Mouse (Mus musculus) midbrain, embryonic 16.5 days (tissue): ENCODE measurements at regions not wholly inside any gene's neighbourhood (a gene's known extent, or its start where the extent isn't known, plus 50 kb on each side); places are given as distances from the start of the nearest gene placed in this dataset.

ENCODE experiments used
- ATAC-seq: fragments of 200-750 bp; cut with Nextera tagmentation; 2 replicates; pipeline ENCODE4 v1.8.0; 2017; ENCODE audit warnings: moderate TSS enrichment
- H3K27ac ChIP-seq: fragments of 300-500 bp; sonication (generic); 2 replicates; pipeline ENCODE4 v1.5.1; 2014; ENCODE audit warnings: mild to moderate bottlenecking, low read length, mixed read lengths
- H3K27me3 ChIP-seq: fragments of 300-500 bp; sonication (generic); 2 replicates; pipeline ENCODE4 v1.6.1; 2014; ENCODE audit warnings: low read depth, low read length, mixed read lengths; ENCODE audit not compliant: control insufficient read depth, insufficient read depth
- H3K36me3 ChIP-seq: fragments of 300-500 bp; sonication (generic); 2 replicates; pipeline ENCODE4 v1.6.1; 2014; ENCODE audit warnings: mild to moderate bottlenecking, low read length, moderate library complexity, mixed read lengths; ENCODE audit not compliant: control insufficient read depth, insufficient read depth
- H3K4me1 ChIP-seq: fragments of 300-500 bp; sonication (generic); 2 replicates; pipeline ENCODE4 v1.6.1; 2014; ENCODE audit warnings: mild to moderate bottlenecking, low read length, mixed read lengths; ENCODE audit not compliant: control insufficient read depth, insufficient read depth
- H3K4me2 ChIP-seq: fragments of 300-500 bp; sonication (generic); 2 replicates; pipeline ENCODE4 v1.6.1; 2014; ENCODE audit warnings: mild to moderate bottlenecking, low read length, mixed read lengths
- H3K4me3 ChIP-seq: fragments of 300-500 bp; sonication (generic); 2 replicates; pipeline ENCODE4 v1.5.1; 2014; ENCODE audit warnings: low read depth, mild to moderate bottlenecking, low read length, moderate library complexity, mixed read lengths
- H3K9ac ChIP-seq: fragments of 300-500 bp; sonication (generic); 2 replicates; pipeline ENCODE4 v1.6.1; 2014; ENCODE audit warnings: low read depth, low read length, mixed read lengths
- H3K9me3 ChIP-seq: fragments of 300-500 bp; sonication (generic); replicated peaks from 2 replicates; pipeline ENCODE4 v1.6.1; 2014; ENCODE audit warnings: mild to moderate bottlenecking, low read length, mixed read lengths; ENCODE audit not compliant: control insufficient read depth, poor library complexity, severe bottlenecking
- WGBS: fragments of 180-500 bp; shearing (Covaris S2); extraction: QIAGEN DNeasy Blood & Tissue Kit; methylation state at CpG from one replicate; pipeline ENCODE4 v1.1.7; 2014; 5-methylcytosine and 5-hydroxymethylcytosine counted together

- no peak overlapping the region for H3K4me3 ChIP-seq
- WGBS: 39% methylated on average over 7 of the region's 7 CpGs
- H3K9ac ChIP-seq: no peak overlapping the region
- no peaks in the 10 kb centered on the region for H3K36me3 ChIP-seq
- H3K27ac ChIP-seq: no peak overlapping the region
- H3K9me3 ChIP-seq: no peaks in the 10 kb centered on the region
- no peak overlapping the region for H3K4me2 ChIP-seq
- ATAC-seq: no peak
- H3K4me1 ChIP-seq: peaks cover 13% of the 10 kb centered on the region
- H3K27me3 ChIP-seq: no peaks in the 10 kb centered on the region
Measured at GRCm38 (mm10) chr2:10925361-10925760, 246.5 kb upstream of the Prkcq start.

GRCm38 (mm10) chr2:10937405-10937804 lies 234.5 kb upstream of the Prkcq start:
- no peaks in the 10 kb centered on the region for H3K9me3 ChIP-seq
- no peak overlapping the region for H3K4me3 ChIP-seq
- H3K4me1 ChIP-seq: no peaks in the 10 kb centered on the region; the same call in 1 of the 2 replicates
- no peak for ATAC-seq
- H3K27ac ChIP-seq: 0 out of 2 replicates have a peak overlapping the region, but pooled peaks have one; percentile 17
- no peak overlapping the region for H3K9ac ChIP-seq
- no peaks in the 10 kb centered on the region for H3K27me3 ChIP-seq
- H3K4me2 ChIP-seq: no peak overlapping the region
- no peaks in the 10 kb centered on the region for H3K36me3 ChIP-seq
- 29% methylated on average over 1 of the region's 1 CpGs for WGBS

DNA sequence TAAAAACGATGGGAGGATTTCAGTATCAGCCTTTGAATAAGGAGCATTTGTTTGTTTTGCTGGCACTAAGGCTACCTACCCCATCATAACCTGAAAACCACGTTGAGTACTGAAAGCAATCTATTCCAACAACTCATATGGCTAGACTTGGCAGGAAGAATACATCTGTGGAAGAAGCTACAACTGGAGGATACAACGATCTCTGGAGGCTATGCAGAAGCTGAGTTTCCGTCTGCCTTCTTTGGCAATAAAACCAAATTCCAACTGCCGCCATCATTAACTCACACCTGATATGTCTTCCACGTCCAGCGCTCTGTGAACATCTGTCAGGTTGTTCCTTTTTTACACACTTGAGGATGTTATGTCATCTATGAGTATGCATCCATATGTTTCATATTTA lies 206.7 kb upstream of the Prkcq start:
- H3K4me3 ChIP-seq: no peak overlapping the region
- H3K36me3 ChIP-seq: no peaks in the 10 kb centered on the region
- ATAC-seq: no peak
- H3K9ac ChIP-seq: no peak overlapping the region
- no peaks in the 10 kb centered on the region for H3K9me3 ChIP-seq
- WGBS: 84% methylated on average over 7 of the region's 7 CpGs
- no peak overlapping the region for H3K4me2 ChIP-seq
- no peaks in the 10 kb centered on the region for H3K27me3 ChIP-seq
- H3K27ac ChIP-seq: no peak overlapping the region
- no peaks in the 10 kb centered on the region for H3K4me1 ChIP-seq

GRCm38 (mm10) chr2:10966891-10967290 lies 205.0 kb upstream of the Prkcq start:
- H3K4me1 ChIP-seq: no peaks in the 10 kb centered on the region
- H3K9ac ChIP-seq: no peak overlapping the region
- no peaks in the 10 kb centered on the region for H3K36me3 ChIP-seq
- whole genome bisulfite sequencing: 93% methylated on average over 2 of the region's 2 CpGs
- no peak for ATAC-seq
- H3K4me3 ChIP-seq: no peak overlapping the region
- H3K9me3 ChIP-seq: no peaks in the 10 kb centered on the region
- no peaks in the 10 kb centered on the region for H3K27me3 ChIP-seq
- H3K4me2 ChIP-seq: no peak overlapping the region
- H3K27ac ChIP-seq: no peak overlapping the region

GRCm38 (mm10) chr2:10969111-10969689 lies 202.7 kb upstream of the Prkcq start:
- H3K9ac ChIP-seq: no peak overlapping the region
- H3K4me1 ChIP-seq: no peaks in the 10 kb centered on the region
- no peaks in the 10 kb centered on the region for H3K9me3 ChIP-seq
- no peaks in the 10 kb centered on the region for H3K27me3 ChIP-seq
- no peak overlapping the region for H3K27ac ChIP-seq
- WGBS: 61% methylated on average over 10 of the region's 10 CpGs
- no peak overlapping the region for H3K4me3 ChIP-seq
- peak overlapping the region; percentile 14; the same call in 1 of the 2 replicates for H3K4me2 ChIP-seq
- H3K36me3 ChIP-seq: no peaks in the 10 kb centered on the region
- no peak for ATAC-seq

GRCm38 (mm10) chr2:10972051-10972450 lies 199.9 kb upstream of the Prkcq start:
- H3K9me3 ChIP-seq: no peaks in the 10 kb centered on the region
- no peaks in the 10 kb centered on the region for H3K36me3 ChIP-seq
- WGBS: 75% methylated on average over 3 of the region's 3 CpGs
- H3K27ac ChIP-seq: no peak overlapping the region
- no peak overlapping the region for H3K4me2 ChIP-seq
- H3K9ac ChIP-seq: no peak overlapping the region
- ATAC-seq: no peak
- no peaks in the 10 kb centered on the region for H3K4me1 ChIP-seq
- H3K27me3 ChIP-seq: no peaks in the 10 kb centered on the region
- no peak overlapping the region for H3K4me3 ChIP-seq

DNA sequence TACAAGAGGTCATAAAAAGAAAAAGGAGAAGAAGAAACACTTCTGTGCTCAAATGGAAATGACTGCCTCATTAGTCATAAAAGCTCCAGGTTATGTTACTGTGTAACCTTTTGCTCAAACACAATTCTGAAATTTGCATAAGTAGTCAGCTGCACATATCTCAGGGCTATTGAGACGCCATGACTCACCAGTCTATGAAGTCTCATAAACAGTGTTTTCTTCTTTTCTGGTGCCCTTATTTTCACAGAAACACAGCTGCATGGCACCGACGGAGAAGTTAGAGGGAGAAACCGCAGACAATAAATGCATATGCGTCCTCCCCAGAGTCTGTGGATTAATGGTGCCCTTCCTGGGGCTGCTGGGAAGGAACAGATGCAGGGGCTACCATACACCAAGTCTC lies 193.1 kb upstream of the Prkcq start:
- Histone ChIP-seq H3K27me3 (no peaks in the 10 kb centered on the region), H3K9ac (no peak overlapping the region), H3K9me3 (no peaks in the 10 kb centered on the region), H3K36me3 (no peaks in the 10 kb centered on the region), H3K4me2 (no peak overlapping the region), H3K4me3 (no peak overlapping the region), H3K27ac (no peak overlapping the region), H3K4me1 (no peaks in the 10 kb centered on the region)
- 80% methylated on average over 5 of the region's 5 CpGs for WGBS
- ATAC-seq: no peak

DNA sequence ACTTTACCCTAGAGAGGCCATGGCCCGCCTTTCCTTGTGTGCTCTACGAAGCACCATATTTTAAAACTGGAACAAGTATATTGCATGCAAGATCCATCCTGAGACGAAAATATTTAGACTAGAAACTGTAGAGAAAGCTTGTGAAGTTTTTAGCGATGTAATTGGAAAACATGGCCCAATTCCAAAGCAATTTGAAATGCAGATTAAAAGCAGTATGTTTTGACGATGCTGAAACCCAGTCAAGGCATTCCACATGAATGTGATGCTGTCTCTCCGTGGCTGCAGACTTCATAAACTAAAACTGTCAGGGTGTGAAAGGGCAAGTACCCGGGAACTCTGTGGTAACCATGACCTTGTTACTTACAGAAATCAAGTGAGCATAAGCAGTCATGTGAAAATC lies 185.8 kb upstream of the Prkcq start:
- Histone ChIP-seq H3K9ac (no peak overlapping the region), H3K4me3 (no peak overlapping the region), H3K27ac (no peak overlapping the region), H3K36me3 (no peaks in the 10 kb centered on the region), H3K27me3 (no peaks in the 10 kb centered on the region), H3K9me3 (no peaks in the 10 kb centered on the region), H3K4me2 (no peak overlapping the region), H3K4me1 (no peaks in the 10 kb centered on the region)
- 68% methylated on average over 7 of the region's 7 CpGs for WGBS
- ATAC-seq: no peak

DNA sequence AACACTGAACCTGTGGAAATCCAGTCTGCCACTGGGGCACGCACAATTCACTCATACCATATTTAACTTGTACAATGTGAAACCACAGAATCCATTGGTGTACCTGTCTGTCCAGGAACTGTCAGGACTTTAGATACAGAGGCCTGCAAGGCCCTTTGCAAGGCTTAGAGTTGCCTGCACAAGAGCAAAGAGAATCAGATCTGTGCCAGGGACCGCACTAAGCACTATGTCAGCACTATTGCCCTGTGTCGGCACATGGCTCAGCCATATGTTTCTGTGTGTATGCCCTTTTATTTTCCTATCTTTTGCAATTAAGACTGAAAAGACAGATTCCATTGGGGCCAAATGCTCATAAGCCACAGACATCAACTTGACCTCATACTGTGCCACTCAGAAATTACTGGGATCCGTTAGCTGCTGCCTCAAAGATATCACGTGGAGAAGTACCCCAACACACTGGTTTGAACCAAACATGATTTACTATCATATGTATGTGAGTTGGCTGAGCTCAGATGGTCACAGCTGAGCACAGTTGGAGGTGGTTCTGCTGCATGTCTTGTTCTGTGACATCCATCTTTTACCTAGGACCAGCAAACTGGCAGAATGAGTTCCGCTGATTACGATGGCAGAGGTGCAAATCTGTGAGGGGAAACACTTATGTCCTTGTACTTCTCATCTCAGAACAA lies 181.7 kb upstream of the Prkcq start:
- Histone ChIP-seq H3K9me3 (no peaks in the 10 kb centered on the region), H3K36me3 (no peaks in the 10 kb centered on the region; the same call in 1 of the 2 replicates), H3K27me3 (no peaks in the 10 kb centered on the region), H3K4me3 (no peak overlapping the region), H3K9ac (no peak overlapping the region), H3K4me1 (no peaks in the 10 kb centered on the region), H3K27ac (no peak overlapping the region), H3K4me2 (no peak overlapping the region)
- ATAC-seq: no peak
- 84% methylated on average over 7 of the region's 7 CpGs for WGBS
